Mouse (Mus musculus): ENCODE measurements around the gene Znrd1.
A peak's percentile ranks its signal among the peaks of the same experiment; 100 is the strongest.
"Not testable (repeated sequence)": the region's sequence is repeated elsewhere in the genome, so short reads cannot be mapped to it uniquely, and the experiment has no call there.

The Znrd1 gene

DNA sequence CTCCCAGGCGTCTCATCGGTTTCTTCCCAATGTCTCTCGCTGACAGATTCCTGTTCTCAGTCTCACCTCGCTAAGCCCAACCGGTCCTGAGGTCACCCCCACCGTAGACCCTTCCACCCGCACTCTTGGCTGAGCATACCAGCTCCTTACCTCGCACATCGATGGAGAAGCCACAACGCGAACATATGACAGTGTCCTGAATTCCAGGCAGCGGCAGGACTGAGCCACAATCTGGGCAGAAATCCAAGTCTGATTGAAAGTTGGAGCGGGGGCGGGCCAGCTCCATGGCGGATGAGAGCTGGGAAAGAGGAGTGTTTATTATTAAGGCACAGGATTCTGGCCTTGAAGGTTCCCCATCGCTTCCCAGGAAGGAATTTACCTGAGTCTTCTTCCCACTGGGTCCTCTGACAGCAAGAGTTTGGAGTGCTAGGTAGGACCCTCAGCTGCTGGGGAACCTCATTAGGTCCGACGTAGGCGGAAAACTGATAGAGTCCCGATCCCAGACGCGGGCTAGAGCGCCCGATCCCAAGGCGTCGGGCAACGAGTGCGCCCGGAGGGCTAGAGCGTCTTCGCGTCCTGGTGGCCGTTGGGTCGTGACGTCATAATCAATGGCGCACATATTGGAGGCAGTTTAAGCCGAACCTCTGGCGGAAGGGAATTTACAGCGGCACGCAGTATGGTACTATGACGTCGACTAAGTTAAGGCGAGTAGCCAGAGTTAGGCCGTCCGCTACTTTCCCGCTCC lies at the start of gene Znrd1, which contains the start of gene Znrd1as:
TSS of gene Znrd1 (minus strand) at position 561 of the 745 bp plus-strand sequence.
TSS of gene Znrd1as (plus strand) at position 594 of the 745 bp plus-strand sequence.
- DNase-seq (ENCODE audit: low spot score) = peak; percentile 95

- no peak for DNase-seq (ENCODE audit: low spot score)
Observed at GRCm38 (mm10) chr17:37003366-37003765, 45.0 kb upstream of the Znrd1 start.

DNA sequence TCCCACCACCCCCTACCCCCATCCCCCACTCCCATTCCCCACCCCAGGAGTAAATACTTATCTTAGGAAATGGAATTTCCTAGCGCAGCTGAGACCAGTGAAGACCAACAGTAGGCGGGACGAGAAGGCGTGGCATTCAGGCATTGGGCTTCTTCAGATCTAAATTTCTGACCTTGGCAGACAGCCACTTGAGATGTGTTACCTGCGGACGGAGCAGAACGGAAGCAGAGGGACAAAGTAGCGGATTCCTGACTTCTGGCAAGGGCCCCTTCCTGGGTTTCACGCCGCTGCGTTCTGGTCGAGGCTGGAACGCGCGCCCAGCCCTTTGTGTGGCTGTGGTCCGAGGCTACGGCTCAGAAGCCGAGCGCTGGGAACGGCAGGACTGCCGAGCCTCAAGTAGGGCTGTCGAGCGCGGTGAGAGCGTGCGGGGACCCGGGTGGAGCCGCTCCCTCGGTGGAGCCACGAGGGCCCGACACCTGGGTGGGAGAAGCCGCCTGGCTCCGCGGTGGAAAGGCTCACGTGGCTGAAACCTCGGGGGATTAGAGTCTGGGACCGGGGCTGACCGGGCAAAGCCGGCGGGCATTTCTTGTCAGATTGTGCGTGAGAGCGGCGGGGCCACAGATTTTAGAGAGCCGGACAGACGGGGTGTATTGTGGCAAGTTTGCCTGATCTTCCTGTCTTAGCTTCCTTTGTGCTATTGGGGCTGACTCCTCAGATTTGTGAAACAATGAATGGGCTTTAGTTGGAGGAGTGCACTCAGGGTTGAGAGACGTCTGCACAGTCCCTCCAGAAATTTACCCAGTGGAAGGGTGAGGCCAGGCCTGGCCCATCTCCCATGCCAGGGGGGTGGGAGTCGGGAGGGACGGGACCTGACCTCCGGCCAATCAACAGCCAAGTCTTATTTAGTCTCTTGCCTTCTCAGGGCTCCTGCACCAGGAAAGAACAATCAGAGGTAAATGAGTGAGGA lies 44.3 kb upstream of the Znrd1 start:
- DNase-seq (ENCODE audit: low spot score) = peak; percentile 80

- DNase-seq (ENCODE audit: low spot score) = no peak
Observed at GRCm38 (mm10) chr17:37000863-37001262, 42.5 kb upstream of the Znrd1 start, which contains the start of gene Zfp57. Gene Zfp57, plus strand, starts transcription at chr17:37001163.

DNA sequence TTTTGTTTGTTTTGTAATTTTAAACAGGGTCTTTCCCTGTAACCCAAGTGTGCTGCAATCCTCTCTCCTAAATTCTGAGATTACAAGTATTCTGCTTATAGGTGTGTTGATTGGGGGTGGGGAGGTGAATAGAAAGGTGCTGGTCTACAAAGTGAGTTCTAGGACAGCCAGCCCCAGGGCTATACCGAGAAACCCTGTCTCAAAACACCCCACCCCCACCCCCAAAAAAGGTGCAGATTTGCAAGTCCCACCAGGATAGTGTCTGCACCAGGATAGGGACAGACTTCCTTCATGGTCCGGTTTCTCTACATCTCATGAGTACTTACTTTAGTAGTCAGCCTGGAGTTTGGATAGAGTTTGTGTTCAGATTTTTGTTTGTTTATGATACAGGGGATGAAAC lies 40.1 kb upstream of the Znrd1 start:
- DNase-seq (ENCODE audit: low spot score) = no peak

DNA sequence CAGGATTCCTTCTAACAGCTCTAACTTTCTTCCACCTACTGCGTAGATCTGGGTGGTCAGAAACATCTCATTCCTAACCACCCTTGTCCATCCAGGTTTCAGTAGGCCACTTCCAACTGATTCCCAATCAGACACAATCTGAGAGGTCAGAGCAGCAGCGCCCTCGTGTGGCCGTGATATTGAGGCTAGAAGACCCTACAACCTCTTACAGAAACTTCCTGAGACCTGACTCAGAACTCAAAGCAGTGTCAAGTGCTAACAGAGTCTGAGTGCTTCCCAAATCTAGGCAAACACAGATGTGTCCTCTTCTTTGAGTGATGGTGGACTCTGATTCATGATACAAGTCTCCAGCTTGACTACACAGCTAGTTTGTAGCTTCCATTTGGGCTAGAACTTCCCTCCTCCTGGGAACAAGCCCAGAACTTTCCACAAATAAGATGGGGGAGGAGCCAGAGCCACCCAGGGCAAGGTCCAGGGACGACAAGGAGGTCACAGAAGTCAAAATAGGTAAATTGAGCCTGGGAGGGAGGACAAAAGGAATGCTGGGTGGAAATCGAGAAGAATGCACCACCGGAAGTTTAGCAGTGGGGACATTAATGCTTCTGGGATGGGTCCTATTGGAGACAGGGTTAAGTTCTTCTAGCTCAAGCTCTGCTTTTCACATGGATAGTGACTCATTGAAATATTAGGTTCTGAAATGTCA lies 38.8 kb upstream of the Znrd1 start:
- peak; percentile 77 for DNase-seq (ENCODE audit: low spot score)

GRCm38 (mm10) chr17:36995448-36995847 lies 37.1 kb upstream of the Znrd1 start:
- DNase-seq (ENCODE audit: low spot score) = no peak

DNA sequence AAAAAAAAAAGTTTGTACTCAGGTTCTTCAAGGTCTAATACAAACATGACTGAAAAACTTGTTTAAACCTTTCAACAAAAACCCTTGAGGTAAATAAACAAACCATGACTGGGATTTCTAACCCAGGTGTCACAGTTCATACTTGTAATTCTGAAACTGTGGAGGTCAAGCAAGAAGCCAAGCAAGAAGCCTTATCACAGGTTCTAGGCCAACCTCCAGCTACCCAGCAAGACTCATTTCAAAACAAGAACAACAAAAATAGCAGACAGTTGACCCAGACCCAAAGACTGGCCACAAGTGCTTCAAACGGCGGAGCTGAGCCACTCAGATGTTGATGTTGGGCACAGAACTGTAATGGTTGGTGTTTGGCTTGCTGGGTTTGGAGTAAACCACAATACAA lies 36.2 kb upstream of the Znrd1 start:
- DNase-seq (ENCODE audit: low spot score) = no peak

DNA sequence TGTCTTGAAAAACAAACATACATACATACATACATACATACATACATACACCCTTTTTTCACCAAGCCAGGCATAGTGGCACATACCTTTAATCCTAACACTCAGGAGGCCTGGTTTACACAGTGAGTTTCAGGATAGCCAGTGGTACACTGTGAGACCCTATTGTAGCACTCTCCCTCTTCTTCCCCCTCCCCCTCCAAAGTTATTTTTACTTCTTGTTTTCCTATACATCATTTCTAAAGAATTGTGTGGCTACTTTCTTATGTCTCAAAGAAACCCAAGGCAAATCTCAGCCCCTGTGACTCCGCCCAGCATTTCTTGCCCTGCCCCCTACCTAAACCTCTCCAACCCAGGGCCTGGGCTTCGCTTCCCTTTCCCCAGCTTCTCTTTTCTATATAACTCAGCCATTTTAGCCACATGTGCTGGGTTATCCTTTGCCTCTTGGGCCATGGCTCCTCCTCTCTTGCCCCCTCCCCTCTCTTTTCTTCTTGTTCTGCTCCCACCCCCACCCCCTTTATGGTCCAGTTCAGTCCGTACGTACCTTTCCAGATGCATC lies 35.5 kb upstream of the Znrd1 start:
- no peak for DNase-seq (ENCODE audit: low spot score)

- DNase-seq (ENCODE audit: low spot score) = no peak
Observed at GRCm38 (mm10) chr17:36992336-36993104, 34.2 kb upstream of the Znrd1 start.

- not testable (repeated sequence) for DNase-seq (ENCODE audit: low spot score)
Observed at GRCm38 (mm10) chr17:36990630-36991029, 32.3 kb upstream of the Znrd1 start.

DNA sequence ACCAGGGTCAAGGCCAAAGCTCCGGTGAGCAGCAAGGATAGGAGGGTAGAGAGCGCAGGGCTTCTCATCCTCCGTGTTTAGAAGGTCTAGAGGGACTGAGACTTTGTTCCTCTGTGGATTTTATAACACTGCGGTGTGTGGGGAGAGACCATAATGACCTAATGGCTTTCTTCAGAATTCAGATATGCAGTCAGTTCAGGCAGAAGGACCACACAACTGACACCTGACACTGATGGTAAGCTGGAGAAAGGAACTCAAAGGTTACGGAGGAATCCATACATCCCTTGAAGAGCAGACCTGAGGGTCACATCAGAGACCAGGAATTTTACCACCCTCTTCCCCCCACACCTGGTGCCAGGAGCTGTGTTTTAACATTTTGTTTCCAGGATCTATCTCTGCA lies 31.1 kb upstream of the Znrd1 start, which contains the start of gene H2-M5:
TSS of gene H2-M5 (minus strand) at position 101 of the 400 bp plus-strand sequence.
- no peak for DNase-seq (ENCODE audit: low spot score)

DNA sequence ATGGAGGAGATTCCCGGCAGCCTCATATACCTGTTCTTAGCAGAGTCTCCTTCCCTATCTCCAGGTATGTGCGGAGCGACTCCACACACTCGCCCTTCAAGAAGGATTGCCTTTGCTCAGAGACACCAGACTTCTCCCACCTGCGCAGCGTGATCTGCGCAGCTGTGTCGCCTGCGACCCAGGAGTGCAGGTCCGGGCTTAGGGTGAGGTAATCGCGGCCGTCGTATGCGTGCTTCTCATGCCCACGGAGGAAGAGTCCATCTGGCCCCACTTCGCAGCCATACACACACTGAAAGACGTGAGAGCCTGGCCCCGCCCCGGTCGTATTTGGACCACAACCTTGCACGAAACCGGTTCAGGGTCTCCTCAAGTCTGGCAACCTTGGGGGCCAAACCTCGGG lies 30.1 kb upstream of the Znrd1 start:
- DNase-seq (ENCODE audit: low spot score) = no peak

GRCm38 (mm10) chr17:36982253-36983155 lies 24.1 kb upstream of the Znrd1 start:
- peak; percentile 29 for DNase-seq (ENCODE audit: low spot score)

DNA sequence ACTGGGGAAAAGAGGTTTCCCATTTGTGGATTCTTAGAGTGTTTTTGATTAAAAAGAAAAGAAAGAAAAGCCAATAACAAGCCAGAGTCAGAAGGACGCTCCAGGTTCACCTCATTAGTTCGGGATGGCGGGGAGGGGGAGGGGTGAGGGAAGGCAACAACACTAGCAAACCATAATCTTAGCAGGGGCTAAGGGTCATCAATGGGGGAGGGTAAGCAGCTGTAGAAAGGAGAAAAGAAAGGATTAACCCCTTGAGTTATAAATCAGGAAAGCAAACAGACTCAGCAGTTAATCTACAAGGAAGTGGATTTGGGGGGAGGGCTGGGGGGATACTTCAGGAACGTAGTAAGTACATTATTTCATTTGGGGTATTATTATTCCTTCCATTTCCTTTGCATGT lies 23.5 kb upstream of the Znrd1 start:
- DNase-seq (ENCODE audit: low spot score) = no peak

GRCm38 (mm10) chr17:36981221-36981813 lies 23.0 kb upstream of the Znrd1 start, which contains the start of gene 2410137M14Rik:
Gene 2410137M14Rik, minus strand, starts transcription at chr17:36981237.
- DNase-seq (ENCODE audit: low spot score) = no peak

DNA sequence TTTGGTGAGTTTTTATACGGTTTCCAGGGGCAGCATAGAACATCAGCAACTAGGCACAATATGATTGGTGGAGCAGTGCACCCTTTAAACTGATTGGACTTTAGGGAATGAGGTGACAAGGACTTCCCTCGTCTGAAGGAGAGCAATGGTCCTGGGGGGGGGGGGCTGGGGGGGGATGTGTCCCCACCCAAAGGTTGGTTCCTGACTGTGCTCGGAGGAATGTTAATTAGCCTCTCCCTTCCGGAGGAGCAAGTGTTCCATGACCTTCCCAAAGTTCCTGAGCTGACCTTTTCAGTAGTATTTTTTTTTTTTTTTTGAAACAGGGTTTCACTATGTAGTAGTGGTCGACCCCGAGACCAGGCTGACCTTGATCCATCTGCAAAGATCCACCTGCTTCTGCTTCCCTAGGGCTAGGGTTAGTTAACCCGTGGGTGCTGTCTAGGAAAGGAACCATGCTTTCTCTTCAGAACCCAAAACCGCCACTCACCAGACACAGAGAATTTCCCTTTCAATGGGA lies 15.0 kb upstream of the Znrd1 start:
- no peak for DNase-seq (ENCODE audit: low spot score)

- no peak for DNase-seq (ENCODE audit: low spot score)
Observed at GRCm38 (mm10) chr17:36972791-36973190, 14.4 kb upstream of the Znrd1 start.

- no peak for DNase-seq (ENCODE audit: low spot score)
Observed at GRCm38 (mm10) chr17:36971172-36971850, 13.0 kb upstream of the Znrd1 start.

Measured in lung, postnatal 25 days (tissue).